Mouse (Mus musculus): ENCODE data around the gene Zfp189. TPM values are rescaled to one million over a fixed set of nuclear protein-coding genes. Genes with fewer than 3 reads are reported as not detected.
"Not testable (repeated sequence)": the region's sequence is repeated elsewhere in the genome, so short reads cannot be mapped to it uniquely, and the experiment has no call there.

Zfp189 gene
- polyA plus RNA-seq (2015; fragmentation: Nextera tagmentation; extraction: Ambion mirVana): 2.0 and 2.4 TPM in 2 replicates

DNA sequence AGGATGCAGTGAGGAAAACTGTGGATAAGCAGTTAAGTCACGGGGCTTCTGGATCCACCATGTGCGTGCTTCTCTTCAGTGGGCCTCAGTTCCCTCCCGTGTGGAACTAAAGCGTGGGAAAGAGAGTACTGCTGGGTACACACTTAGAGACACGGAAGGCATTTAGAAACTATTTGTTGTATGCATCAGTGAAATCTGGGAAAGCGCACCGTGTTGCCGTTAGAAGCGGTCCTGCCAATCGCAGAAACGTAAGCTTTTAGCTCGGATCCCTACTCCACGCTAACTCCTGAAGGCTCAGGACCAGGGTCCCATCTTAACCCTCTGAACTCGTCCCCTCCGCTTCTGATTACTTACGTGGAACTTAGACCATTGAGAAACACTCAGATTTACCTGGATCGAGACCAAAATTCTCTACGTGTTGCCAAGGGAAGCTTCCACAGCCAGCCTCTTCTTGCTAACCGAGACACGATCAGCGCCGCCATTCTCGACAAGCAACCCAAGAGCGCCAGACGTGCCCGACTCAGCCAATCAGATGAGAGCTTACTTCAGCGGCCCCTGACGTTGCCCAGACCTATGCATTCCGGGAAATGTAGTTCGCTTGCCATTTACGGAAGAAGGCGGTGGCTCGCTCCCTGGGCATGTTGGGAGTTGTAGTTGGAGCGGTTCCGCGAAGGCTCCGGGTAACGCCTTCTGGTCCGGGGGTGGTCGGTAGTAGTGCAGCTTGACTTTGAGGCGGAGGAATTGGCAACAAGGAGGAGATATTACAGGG lies at the start of gene Zfp189, which contains the start of gene Mrpl50:
Zfp189 (plus strand) TSS at position 605 of the 769 bp plus-strand sequence.
Mrpl50 (minus strand) TSS at position 522 of the 769 bp plus-strand sequence.
- peak within 1 kb of the TSS; percentile 46 for H3K27ac ChIP-seq (ENCODE audit: low read depth, low read length)
- peaks cover 11% of the 10 kb centered on the region; the same call in 1 of the 2 replicates for H3K36me3 ChIP-seq (ENCODE audit: control insufficient read depth, insufficient read depth)
- ATAC-seq: peak; percentile 98
- H3K4me3 ChIP-seq (ENCODE audit: low read depth, low read length): peak within 1 kb of the TSS; percentile 75
- H3K9me3 ChIP-seq (ENCODE audit: control insufficient read depth): no peaks in the 10 kb centered on the region
- H3K4me2 ChIP-seq (replicated peaks; ENCODE audit: low read depth): peak within 1 kb of the TSS; percentile 86
- under 1% methylated on average over 41 of the region's 41 CpGs for WGBS
- no peak for TF ChIP-seq CTCF (IDR thresholded peaks at IDR 0.05; ENCODE audit: low read depth)
- H3K27me3 ChIP-seq (replicated peaks; ENCODE audit: control insufficient read depth, insufficient read depth, low read length): no peaks in the 10 kb centered on the region
- H3K4me1 ChIP-seq (replicated peaks; ENCODE audit: control insufficient read depth, insufficient read depth, low read length): peaks cover 4% of the 10 kb centered on the region; the same call in 1 of the 2 replicates
- H3K9ac ChIP-seq (ENCODE audit: low read depth, low read length): peak within 1 kb of the TSS; percentile 64

DNA sequence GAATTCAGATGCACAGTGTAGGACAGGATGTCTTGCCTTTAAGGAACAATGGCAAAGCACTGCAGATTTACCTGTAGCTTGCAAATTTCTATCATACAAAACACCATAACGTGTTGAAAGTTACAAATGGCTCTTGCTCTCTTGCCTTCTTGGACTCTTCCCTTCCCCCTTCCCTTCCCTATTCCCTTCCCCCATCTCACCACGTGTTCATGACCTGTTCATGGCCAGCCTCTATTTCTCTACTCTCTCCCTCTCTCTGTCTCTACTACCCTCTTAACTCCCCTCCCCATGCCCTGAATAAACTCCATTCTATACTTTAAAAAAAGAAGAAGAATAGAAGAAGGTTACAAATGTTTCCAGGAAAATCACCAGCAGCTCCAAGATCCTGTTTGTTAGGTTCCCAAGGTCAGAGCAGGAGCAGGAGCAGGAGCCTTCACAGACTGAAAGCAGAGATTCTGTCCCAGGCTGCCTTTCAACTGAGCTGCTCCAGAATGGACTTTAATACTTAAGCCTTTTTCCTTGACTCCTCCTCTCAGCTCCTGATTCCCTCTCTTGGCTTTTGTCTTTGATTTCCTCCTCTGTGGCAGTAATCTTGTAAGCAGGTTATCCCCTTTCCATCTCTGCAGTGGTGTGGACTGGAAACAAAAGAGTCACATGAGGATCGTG lies 47.4 kb upstream of the Zfp189 start, which contains the start of gene Acnat1:
Acnat1 (minus strand) TSS at position 478 of the 666 bp plus-strand sequence.
- H3K4me3 ChIP-seq (ENCODE audit: low read depth, low read length): no peak within 1 kb of the TSS
- no peaks in the 10 kb centered on the region for H3K9me3 ChIP-seq (ENCODE audit: control insufficient read depth)
- H3K4me1 ChIP-seq (replicated peaks; ENCODE audit: control insufficient read depth, insufficient read depth, low read length): no peaks in the 10 kb centered on the region
- H3K27ac ChIP-seq (ENCODE audit: low read depth, low read length): peak within 1 kb of the TSS; percentile 41
- H3K9ac ChIP-seq (ENCODE audit: low read depth, low read length): no peak within 1 kb of the TSS
- H3K4me2 ChIP-seq (replicated peaks; ENCODE audit: low read depth): peak within 1 kb of the TSS; percentile 54
- TF ChIP-seq CTCF (IDR thresholded peaks at IDR 0.05; ENCODE audit: low read depth): no peak
- H3K36me3 ChIP-seq (ENCODE audit: control insufficient read depth, insufficient read depth): no peaks in the 10 kb centered on the region
- ATAC-seq: peak; percentile 75
- 23% methylated on average over 3 of the region's 3 CpGs for WGBS
- H3K27me3 ChIP-seq (replicated peaks; ENCODE audit: control insufficient read depth, insufficient read depth, low read length): no peaks in the 10 kb centered on the region

DNA sequence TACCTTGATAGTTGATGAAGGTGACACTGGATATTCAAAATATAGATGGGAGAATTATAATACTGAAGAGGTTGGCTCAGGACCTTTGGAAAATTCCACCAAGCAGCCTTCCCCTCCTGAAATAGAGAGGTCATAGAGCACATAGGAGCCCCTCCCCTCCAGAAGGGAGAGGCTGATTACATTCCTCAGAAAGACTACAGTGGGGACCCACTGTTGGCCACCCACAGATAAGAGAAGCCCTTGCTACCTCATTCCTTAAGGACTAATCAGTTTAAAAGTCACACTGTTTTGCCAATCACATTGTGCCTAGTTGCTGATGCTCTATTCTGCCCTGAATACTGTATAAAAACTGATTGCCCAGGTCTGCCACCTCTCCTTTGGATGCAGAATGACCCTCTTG lies 46.4 kb upstream of the Zfp189 start:
- no peaks in the 10 kb centered on the region for H3K27me3 ChIP-seq (replicated peaks; ENCODE audit: control insufficient read depth, insufficient read depth, low read length)
- no peaks in the 10 kb centered on the region for H3K4me1 ChIP-seq (replicated peaks; ENCODE audit: control insufficient read depth, insufficient read depth, low read length)
- H3K36me3 ChIP-seq (ENCODE audit: control insufficient read depth, insufficient read depth): no peaks in the 10 kb centered on the region
- no peak overlapping the region for H3K4me2 ChIP-seq (replicated peaks; ENCODE audit: low read depth)
- H3K27ac ChIP-seq (ENCODE audit: low read depth, low read length): no peak overlapping the region; the same call in 1 of the 2 replicates
- H3K9me3 ChIP-seq (ENCODE audit: control insufficient read depth): no peaks in the 10 kb centered on the region
- H3K4me3 ChIP-seq (ENCODE audit: low read depth, low read length): no peak overlapping the region
- no peak for TF ChIP-seq CTCF (IDR thresholded peaks at IDR 0.05; ENCODE audit: low read depth)
- H3K9ac ChIP-seq (ENCODE audit: low read depth, low read length): no peak overlapping the region
- ATAC-seq: no peak

DNA sequence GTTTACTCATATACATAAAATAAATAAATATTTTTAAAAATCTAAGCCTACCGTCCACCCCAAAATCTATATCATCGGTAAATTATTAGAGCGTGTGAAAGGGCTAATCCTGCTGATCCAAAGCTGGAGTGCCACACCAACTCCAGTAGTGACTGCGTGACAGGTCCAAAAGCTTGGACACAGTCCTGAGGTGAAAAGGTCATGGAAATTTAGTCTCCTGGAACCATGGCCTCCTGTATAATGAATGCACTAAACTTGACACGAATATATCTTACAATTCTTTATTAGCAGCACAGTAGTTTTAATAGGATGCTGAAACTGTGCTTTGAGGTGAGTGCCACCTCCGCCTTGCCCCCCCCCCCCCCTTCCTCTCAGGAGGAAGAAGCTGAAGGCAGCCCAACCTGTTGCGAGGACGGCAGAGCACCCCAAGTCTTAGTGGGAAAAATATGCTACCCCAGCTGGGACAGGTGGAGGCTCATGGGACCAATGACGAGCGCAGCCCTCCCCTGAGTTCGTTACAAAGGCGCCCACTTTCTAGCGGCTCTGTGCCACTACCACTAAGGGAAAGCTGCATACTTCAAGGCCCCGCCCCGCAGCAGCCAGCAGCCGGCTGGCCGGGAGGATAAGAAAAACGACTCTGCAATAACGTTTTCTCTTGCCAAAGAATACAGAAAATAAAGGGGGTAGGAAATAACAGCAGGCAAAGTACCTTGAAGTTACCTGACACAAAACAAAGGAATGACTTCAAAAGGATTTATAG lies 42.7 kb upstream of the Zfp189 start:
- H3K9ac ChIP-seq (ENCODE audit: low read depth, low read length): peak overlapping the region; percentile 17; the same call in 1 of the 2 replicates
- no peak overlapping the region for H3K27ac ChIP-seq (ENCODE audit: low read depth, low read length)
- peaks cover 5% of the 10 kb centered on the region; the same call in 1 of the 2 replicates for H3K4me1 ChIP-seq (replicated peaks; ENCODE audit: control insufficient read depth, insufficient read depth, low read length)
- H3K4me3 ChIP-seq (ENCODE audit: low read depth, low read length): peak overlapping the region; percentile 22
- 21% methylated on average over 19 of the region's 19 CpGs for WGBS
- no peak for ATAC-seq
- peak overlapping the region; percentile 64 for H3K4me2 ChIP-seq (replicated peaks; ENCODE audit: low read depth)
- H3K27me3 ChIP-seq (replicated peaks; ENCODE audit: control insufficient read depth, insufficient read depth, low read length): no peaks in the 10 kb centered on the region
- no peak for TF ChIP-seq CTCF (IDR thresholded peaks at IDR 0.05; ENCODE audit: low read depth)
- no peaks in the 10 kb centered on the region for H3K9me3 ChIP-seq (ENCODE audit: control insufficient read depth)
- H3K36me3 ChIP-seq (ENCODE audit: control insufficient read depth, insufficient read depth): no peaks in the 10 kb centered on the region

DNA sequence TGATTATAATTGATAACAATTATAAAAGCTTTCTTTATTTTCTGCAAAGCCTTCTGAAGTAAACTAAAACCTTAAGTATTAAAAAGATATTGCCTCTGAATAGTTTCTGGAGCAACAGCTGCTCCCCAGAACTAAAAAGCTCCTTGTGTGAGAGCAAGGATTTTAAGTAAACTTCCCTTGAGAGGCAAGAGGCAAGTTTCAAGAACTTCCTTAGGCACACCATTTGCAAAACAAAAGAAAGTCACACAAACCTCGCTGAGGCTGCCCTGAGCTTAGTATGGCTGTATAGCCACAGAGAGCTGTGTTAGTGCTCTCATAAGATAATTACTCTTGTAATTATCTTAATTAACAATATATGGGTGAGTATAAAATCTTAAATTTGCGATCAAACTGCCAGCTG lies 41.9 kb upstream of the Zfp189 start:
- H3K9me3 ChIP-seq (ENCODE audit: control insufficient read depth); H3K4me1 ChIP-seq (replicated peaks; ENCODE audit: control insufficient read depth, insufficient read depth, low read length); H3K36me3 ChIP-seq (ENCODE audit: control insufficient read depth, insufficient read depth); H3K27ac ChIP-seq (ENCODE audit: low read depth, low read length); ATAC-seq; H3K27me3 ChIP-seq (replicated peaks; ENCODE audit: control insufficient read depth, insufficient read depth, low read length): not testable (repeated sequence)
- 18% methylated on average over 2 of the region's 2 CpGs for WGBS
- Histone ChIP-seq H3K4me2 (replicated peaks; ENCODE audit: low read depth) (peak overlapping the region; percentile 64), H3K4me3 (ENCODE audit: low read depth, low read length) (peak overlapping the region; percentile 22; the same call in 1 of the 2 replicates), H3K9ac (ENCODE audit: low read depth, low read length) (peak overlapping the region; percentile 17; the same call in 1 of the 2 replicates)

Data from intestine, postnatal 0 days (tissue).